7 mouse cellular contexts compared by ENCODE assay signal in genomic region chr5:34288154-34288716, GRCm38 (mm10). TPM values are rescaled to one million over a fixed set of nuclear protein-coding genes. Genes with fewer than 3 reads are reported as not detected.
DNase-seq lines count a peak whose midpoint lies in the region; ATAC-seq and TF ChIP-seq lines count a peak whose summit lies in the region.

Zfyve28 (minus strand) TSS chr5:34288449.
Cfap99 (plus strand) TSS chr5:34288600.

- ATAC-seq in embryonic facial prominence, embryonic 12.5 days (ENCODE audit: insufficient number of reproducible peaks, insufficient read depth, low FRiP score, low TSS enrichment): peak; percentile 96
- ATAC-seq in kidney, embryonic 14.5 days (ENCODE audit: low FRiP score, low TSS enrichment): peak; percentile 93
- peak; percentile 96 for ATAC-seq in limb, embryonic 14.5 days (ENCODE audit: low FRiP score, low read depth)
- ATAC-seq in midbrain, postnatal 0 days (ENCODE audit: low FRiP score): peak; percentile 98
- ATAC-seq in stomach, embryonic 14.5 days (ENCODE audit: insufficient number of reproducible peaks, insufficient read depth, low FRiP score, low read depth): peak; percentile 92

- H3K9ac ChIP-seq in embryonic facial prominence, embryonic 12.5 days: peak within 1 kb of the TSS; percentile 60
- peak within 1 kb of the TSS; percentile 31 for H3K9ac ChIP-seq in kidney, embryonic 14.5 days (ENCODE audit: low read depth, low read length)
- H3K9ac ChIP-seq in limb, embryonic 14.5 days (ENCODE audit: low read depth, low read length, severe bottlenecking): peak within 1 kb of the TSS; percentile 44
- H3K9ac ChIP-seq in midbrain, postnatal 0 days (replicated peaks; ENCODE audit: low read length, poor library complexity, severe bottlenecking): peak within 1 kb of the TSS; percentile 62
- 0 out of 2 replicates have a peak within 1 kb of the TSS, but pooled peaks have one; percentile 14 for H3K9ac ChIP-seq in stomach, embryonic 14.5 days (replicated peaks; ENCODE audit: low read depth, low read length)

- H3K9me3 ChIP-seq in embryonic facial prominence, embryonic 12.5 days: no peaks in the 10 kb centered on the region
- no peaks in the 10 kb centered on the region for H3K9me3 ChIP-seq in heart, embryonic 10.5 days
- no peaks in the 10 kb centered on the region for H3K9me3 ChIP-seq in kidney, embryonic 14.5 days (ENCODE audit: control insufficient read depth, low read length)
- H3K9me3 ChIP-seq in limb, embryonic 14.5 days (ENCODE audit: control insufficient read depth, low read length): no peaks in the 10 kb centered on the region
- no peaks in the 10 kb centered on the region for H3K9me3 ChIP-seq in midbrain, postnatal 0 days (ENCODE audit: low read length)
- no peaks in the 10 kb centered on the region for H3K9me3 ChIP-seq in stomach, embryonic 14.5 days (ENCODE audit: control insufficient read depth, low read depth, low read length)

- peak; percentile 13; the same call in 1 of the 2 replicates for TF ChIP-seq CTCF in midbrain, postnatal 0 days (IDR thresholded peaks at IDR 0.05)

- WGBS in embryonic facial prominence, embryonic 12.5 days: under 1% methylated on average over 79 of the region's 83 CpGs
- under 1% methylated on average over 83 of the region's 83 CpGs for WGBS in heart, embryonic 10.5 days
- WGBS in kidney, embryonic 14.5 days: under 1% methylated on average over 60 of the region's 83 CpGs
- WGBS in limb, embryonic 14.5 days: under 1% methylated on average over 45 of the region's 83 CpGs
- under 1% methylated on average over 50 of the region's 83 CpGs for WGBS in midbrain, postnatal 0 days
- WGBS in stomach, embryonic 14.5 days: under 1% methylated on average over 53 of the region's 83 CpGs

- DNase-seq in adrenal gland, postnatal 4 days (ENCODE audit: low spot score in 2 of 2): peak; percentile 42 to 50
- peak; percentile 86 for DNase-seq in heart, embryonic 10.5 days (ENCODE audit: low spot score)
- DNase-seq in limb, embryonic 14.5 days (ENCODE audit: low spot score): peak; percentile 80
- DNase-seq in midbrain, postnatal 0 days (ENCODE audit: low spot score): peak; percentile 96

- peaks cover 19% of the 10 kb centered on the region for H3K4me1 ChIP-seq in embryonic facial prominence, embryonic 12.5 days
- peaks cover 35% of the 10 kb centered on the region for H3K4me1 ChIP-seq in heart, embryonic 10.5 days
- peaks cover 14% of the 10 kb centered on the region; the same call in 1 of the 2 replicates for H3K4me1 ChIP-seq in kidney, embryonic 14.5 days (ENCODE audit: control insufficient read depth, insufficient read depth, low read length)
- no peaks in the 10 kb centered on the region; the same call in 1 of the 2 replicates for H3K4me1 ChIP-seq in limb, embryonic 14.5 days (ENCODE audit: control insufficient read depth, insufficient read depth, low read length)
- H3K4me1 ChIP-seq in midbrain, postnatal 0 days (ENCODE audit: insufficient read depth, low read length): 0 out of 2 replicates have a peak, but pooled peaks cover 4% of the 10 kb centered on the region
- H3K4me1 ChIP-seq in stomach, embryonic 14.5 days (ENCODE audit: control insufficient read depth, insufficient read depth, low read length): peaks cover 13% of the 10 kb centered on the region

- no peak within 1 kb of the TSS for H3K27ac ChIP-seq in embryonic facial prominence, embryonic 12.5 days
- peak within 1 kb of the TSS; percentile 49; the same call in 1 of the 2 replicates for H3K27ac ChIP-seq in heart, embryonic 10.5 days
- H3K27ac ChIP-seq in kidney, embryonic 14.5 days (ENCODE audit: low read depth, low read length): no peak within 1 kb of the TSS
- H3K27ac ChIP-seq in limb, embryonic 14.5 days (replicated peaks; ENCODE audit: low read depth, low read length): no peak within 1 kb of the TSS
- H3K27ac ChIP-seq in midbrain, postnatal 0 days (ENCODE audit: low read depth, low read length): peak within 1 kb of the TSS; percentile 51; the same call in 1 of the 2 replicates
- H3K27ac ChIP-seq in stomach, embryonic 14.5 days (ENCODE audit: low read length): no peak within 1 kb of the TSS

- TF ChIP-seq POLR2A in limb, embryonic 14.5 days (IDR thresholded peaks at IDR 0.05; ENCODE audit: borderline replicate concordance, extremely low read depth, insufficient read depth, insufficient read length): no peak

- H3K27me3 ChIP-seq in embryonic facial prominence, embryonic 12.5 days: peaks cover 67% of the 10 kb centered on the region
- peaks cover 85% of the 10 kb centered on the region for H3K27me3 ChIP-seq in heart, embryonic 10.5 days (ENCODE audit: insufficient read depth, poor library complexity, severe bottlenecking)
- H3K27me3 ChIP-seq in kidney, embryonic 14.5 days (ENCODE audit: control insufficient read depth, insufficient read depth, low read length): peaks cover 48% of the 10 kb centered on the region
- H3K27me3 ChIP-seq in limb, embryonic 14.5 days (ENCODE audit: control insufficient read depth, insufficient read depth, low read length): peaks cover 50% of the 10 kb centered on the region
- H3K27me3 ChIP-seq in midbrain, postnatal 0 days (ENCODE audit: insufficient read depth, low read length): peaks cover 6% of the 10 kb centered on the region; the same call in 1 of the 2 replicates
- H3K27me3 ChIP-seq in stomach, embryonic 14.5 days (ENCODE audit: control insufficient read depth, insufficient read depth, low read length): peaks cover 26% of the 10 kb centered on the region

- no peaks in the 10 kb centered on the region for H3K36me3 ChIP-seq in embryonic facial prominence, embryonic 12.5 days
- H3K36me3 ChIP-seq in heart, embryonic 10.5 days: no peaks in the 10 kb centered on the region
- no peaks in the 10 kb centered on the region for H3K36me3 ChIP-seq in kidney, embryonic 14.5 days (ENCODE audit: control insufficient read depth, insufficient read depth, low read length)
- no peaks in the 10 kb centered on the region for H3K36me3 ChIP-seq in limb, embryonic 14.5 days (ENCODE audit: control insufficient read depth, insufficient read depth, low read length)
- H3K36me3 ChIP-seq in midbrain, postnatal 0 days (ENCODE audit: insufficient read depth, low read length): no peaks in the 10 kb centered on the region
- H3K36me3 ChIP-seq in stomach, embryonic 14.5 days (ENCODE audit: control insufficient read depth, insufficient read depth, low read length): no peaks in the 10 kb centered on the region

- H3K4me3 ChIP-seq in embryonic facial prominence, embryonic 12.5 days: peak within 1 kb of the TSS; percentile 70
- H3K4me3 ChIP-seq in heart, embryonic 10.5 days: peak within 1 kb of the TSS; percentile 75
- peak within 1 kb of the TSS; percentile 62 for H3K4me3 ChIP-seq in kidney, embryonic 14.5 days (ENCODE audit: low read length)
- H3K4me3 ChIP-seq in limb, embryonic 14.5 days (replicated peaks; ENCODE audit: low read length): peak within 1 kb of the TSS; percentile 60
- peak within 1 kb of the TSS; percentile 48 for H3K4me3 ChIP-seq in midbrain, postnatal 0 days (ENCODE audit: low read depth, low read length)
- peak within 1 kb of the TSS; percentile 46 for H3K4me3 ChIP-seq in stomach, embryonic 14.5 days (ENCODE audit: low read depth, low read length)

- H3K4me2 ChIP-seq in embryonic facial prominence, embryonic 12.5 days (replicated peaks): peak within 1 kb of the TSS; percentile 97
- peak within 1 kb of the TSS; percentile 98 for H3K4me2 ChIP-seq in kidney, embryonic 14.5 days (replicated peaks; ENCODE audit: low read depth, low read length)
- H3K4me2 ChIP-seq in limb, embryonic 14.5 days (replicated peaks; ENCODE audit: low read depth, low read length, severe bottlenecking): peak within 1 kb of the TSS; percentile 95
- peak within 1 kb of the TSS; percentile 74 for H3K4me2 ChIP-seq in midbrain, postnatal 0 days (ENCODE audit: low read depth, low read length, poor library complexity, severe bottlenecking)
- H3K4me2 ChIP-seq in stomach, embryonic 14.5 days (replicated peaks; ENCODE audit: low read depth, low read length): peak within 1 kb of the TSS; percentile 75

RNA-seq across cellular contexts. Expression of gene Zfyve28, which starts in this region (rescaled TPM):
- total RNA-seq in adrenal gland, postnatal 4 days (2021): 1 to 10 TPM in 1 of 2 experiments, under 1 TPM in 1; 0.79 to 1.1 TPM
- polyA plus RNA-seq in embryonic facial prominence, embryonic 12.5 days (2016; fragmentation: Nextera tagmentation; extraction: Ambion mirVana): 1.5 and 2.4 TPM in 2 replicates
- 0.52 and 0.93 TPM in 2 replicates for polyA plus RNA-seq in heart, embryonic 10.5 days (2016; fragmentation: Nextera tagmentation; extraction: Ambion mirVana)
- 0.14 and 0.37 TPM in 2 replicates for polyA plus RNA-seq in kidney, embryonic 14.5 days (2014; fragmentation: Nextera tagmentation; extraction: Ambion mirVana)
- polyA plus RNA-seq in limb, embryonic 14.5 days (2012; rRNA removed): 1.7 and 2.4 TPM in 2 replicates
- 0.83 and 0.95 TPM in 2 replicates for polyA plus RNA-seq in limb, embryonic 14.5 days (2014; fragmentation: Nextera tagmentation; extraction: Ambion mirVana)
- total RNA-seq in midbrain, postnatal 0 days (2014; rRNA removed): 6.1 and 10.0 TPM in 2 replicates
- polyA plus RNA-seq in midbrain, postnatal 0 days (2015; fragmentation: Nextera tagmentation; extraction: Ambion mirVana): 2.9 and 3.0 TPM in 2 replicates
- 0.62 and 0.73 TPM in 2 replicates for polyA plus RNA-seq in stomach, embryonic 14.5 days (2014; fragmentation: Nextera tagmentation; extraction: Ambion mirVana)

RNA-seq across cellular contexts. Expression of gene Cfap99, which starts in this region (rescaled TPM):
- under 1 TPM in 1 of 2 experiments, not detected in 1; 0.14 TPM for total RNA-seq in adrenal gland, postnatal 4 days (2021)
- polyA plus RNA-seq in embryonic facial prominence, embryonic 12.5 days (2016; fragmentation: Nextera tagmentation; extraction: Ambion mirVana): not detected in 2 replicates
- 0.12 TPM in 1 of 2 replicates, not detected in the other for polyA plus RNA-seq in heart, embryonic 10.5 days (2016; fragmentation: Nextera tagmentation; extraction: Ambion mirVana)
- polyA plus RNA-seq in kidney, embryonic 14.5 days (2014; fragmentation: Nextera tagmentation; extraction: Ambion mirVana): not detected in 2 replicates
- 0.04 TPM in 2 replicates for polyA plus RNA-seq in limb, embryonic 14.5 days (2012; rRNA removed)
- polyA plus RNA-seq in limb, embryonic 14.5 days (2014; fragmentation: Nextera tagmentation; extraction: Ambion mirVana): not detected in 2 replicates
- 0.24 and 2.1 TPM in 2 replicates for total RNA-seq in midbrain, postnatal 0 days (2014; rRNA removed)
- 0.12 and 0.37 TPM in 2 replicates for polyA plus RNA-seq in midbrain, postnatal 0 days (2015; fragmentation: Nextera tagmentation; extraction: Ambion mirVana)
- not detected in 2 replicates for polyA plus RNA-seq in stomach, embryonic 14.5 days (2014; fragmentation: Nextera tagmentation; extraction: Ambion mirVana)

Comparison
In these comparisons a context has a peak if more than half of its experiments do, and no peak if none do; other contexts are left out.
1. Peak in DNase-seq, H3K4me3 ChIP-seq and H3K27ac ChIP-seq in heart, embryonic 10.5 days; RNA of the genes that start here not detected or under 1 TPM.
2. Peak in ATAC-seq, H3K4me3 ChIP-seq, H3K9ac ChIP-seq and H3K4me2 ChIP-seq in kidney, embryonic 14.5 days; RNA of the genes that start here not detected or under 1 TPM.
3. Peak in ATAC-seq, H3K4me3 ChIP-seq, H3K9ac ChIP-seq and H3K4me2 ChIP-seq in stomach, embryonic 14.5 days; RNA of the genes that start here not detected or under 1 TPM.
4. DNase-seq: peak in every context shown above with its lines; median percentile 96 in midbrain, postnatal 0 days; 86 in heart, embryonic 10.5 days; 80 in limb, embryonic 14.5 days; 46 in adrenal gland, postnatal 4 days.